Mouse (Mus musculus): ENCODE measurements around the gene Oxnad1. TPM values are rescaled to one million over a fixed set of nuclear protein-coding genes. Genes with fewer than 3 reads are reported as not detected.

The Oxnad1 gene
- polyA plus RNA-seq, 1 experiment from 2014 or later, result 19.3 TPM

DNA sequence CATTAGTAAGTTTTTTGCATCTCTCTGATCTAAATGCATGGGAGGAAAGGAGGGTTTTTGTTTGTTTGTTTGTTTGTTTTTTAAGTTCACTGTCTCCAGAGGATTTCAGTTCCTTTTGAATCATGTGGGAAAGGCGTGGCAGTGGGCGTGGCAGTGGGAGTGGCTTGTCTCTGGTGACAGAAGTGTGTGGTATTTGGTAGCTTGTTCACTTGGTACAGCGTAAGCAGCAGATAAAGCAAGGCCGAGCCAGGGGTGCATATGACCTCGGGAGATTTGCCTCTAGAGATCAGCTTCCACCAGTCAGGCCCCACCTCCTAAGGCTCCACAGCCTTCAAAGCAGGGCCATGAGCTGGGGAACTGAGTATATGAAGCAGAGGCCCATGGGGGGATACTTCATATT lies 31.3 kb upstream of the Oxnad1 start:
- Histone ChIP-seq H3K4me2 (replicated peaks; ENCODE audit: low read depth) (no peak overlapping the region), H3K4me1 (replicated peaks; ENCODE audit: control insufficient read depth, insufficient read depth, low read length) (no peaks in the 10 kb centered on the region), H3K36me3 (ENCODE audit: control insufficient read depth, insufficient read depth) (no peaks in the 10 kb centered on the region), H3K9me3 (ENCODE audit: control insufficient read depth) (no peaks in the 10 kb centered on the region), H3K27ac (ENCODE audit: low read depth, low read length) (no peak overlapping the region), H3K9ac (ENCODE audit: low read depth, low read length) (no peak overlapping the region), H3K27me3 (replicated peaks; ENCODE audit: control insufficient read depth, insufficient read depth, low read length) (no peaks in the 10 kb centered on the region), H3K4me3 (ENCODE audit: low read depth, low read length) (no peak overlapping the region)
- WGBS, result 63% methylated on average over 5 of the region's 5 CpGs
- no peak for ATAC-seq
- no peak for TF ChIP-seq CTCF (IDR thresholded peaks at IDR 0.05; ENCODE audit: low read depth)

DNA sequence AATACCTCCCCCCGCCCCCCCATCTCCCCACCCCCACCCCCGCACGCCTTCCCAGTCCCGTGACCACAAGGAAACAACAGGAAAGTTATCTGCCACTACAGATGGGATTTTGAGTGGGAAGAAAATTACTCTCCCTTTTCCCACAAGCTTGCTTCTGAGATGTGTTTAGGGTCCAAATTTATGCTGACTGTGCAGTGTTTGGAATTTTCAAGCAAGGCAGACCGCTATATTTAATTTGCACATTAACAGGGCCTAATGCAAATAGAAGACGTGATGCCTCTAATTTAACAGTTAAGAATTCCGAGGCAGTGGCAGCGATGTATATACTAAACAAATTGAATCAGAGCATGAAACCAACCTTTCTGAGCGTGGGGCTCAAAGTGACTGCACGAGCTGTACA lies 30.4 kb upstream of the Oxnad1 start:
- Histone ChIP-seq H3K36me3 (ENCODE audit: control insufficient read depth, insufficient read depth) (no peaks in the 10 kb centered on the region), H3K4me2 (replicated peaks; ENCODE audit: low read depth) (no peak overlapping the region), H3K4me1 (replicated peaks; ENCODE audit: control insufficient read depth, insufficient read depth, low read length) (no peaks in the 10 kb centered on the region), H3K9me3 (ENCODE audit: control insufficient read depth) (no peaks in the 10 kb centered on the region), H3K27ac (ENCODE audit: low read depth, low read length) (no peak overlapping the region), H3K27me3 (replicated peaks; ENCODE audit: control insufficient read depth, insufficient read depth, low read length) (no peaks in the 10 kb centered on the region), H3K4me3 (ENCODE audit: low read depth, low read length) (no peak overlapping the region), H3K9ac (ENCODE audit: low read depth, low read length) (no peak overlapping the region)
- ATAC-seq, result no peak
- no peak for TF ChIP-seq CTCF (IDR thresholded peaks at IDR 0.05; ENCODE audit: low read depth)
- 61% methylated on average over 10 of the region's 10 CpGs for WGBS

DNA sequence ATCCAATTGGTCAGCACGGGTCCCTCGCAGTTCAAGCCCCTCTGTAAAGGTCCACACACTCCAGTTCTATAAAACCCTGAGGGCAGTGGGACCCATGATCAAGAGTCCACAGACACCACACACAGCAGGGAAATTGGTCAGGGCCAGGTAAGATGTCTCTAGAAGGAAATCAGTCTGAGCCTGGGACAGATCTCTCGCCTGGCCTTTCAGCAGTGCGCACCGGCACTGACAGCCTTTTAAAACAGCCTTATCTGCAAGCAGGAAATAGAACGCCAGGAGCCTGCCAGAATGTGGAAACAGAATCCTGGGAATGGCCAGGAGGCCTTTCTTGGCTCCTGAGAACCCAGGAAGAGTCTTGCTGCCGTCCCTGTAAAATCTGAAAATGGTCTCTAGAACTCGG lies 29.4 kb upstream of the Oxnad1 start:
- no peak for ATAC-seq
- H3K9ac ChIP-seq (ENCODE audit: low read depth, low read length), result no peak overlapping the region
- no peak overlapping the region for H3K4me2 ChIP-seq (replicated peaks; ENCODE audit: low read depth)
- no peaks in the 10 kb centered on the region for H3K36me3 ChIP-seq (ENCODE audit: control insufficient read depth, insufficient read depth)
- H3K9me3 ChIP-seq (ENCODE audit: control insufficient read depth), result no peaks in the 10 kb centered on the region
- H3K4me3 ChIP-seq (ENCODE audit: low read depth, low read length), result no peak overlapping the region
- no peak overlapping the region for H3K27ac ChIP-seq (ENCODE audit: low read depth, low read length)
- no peaks in the 10 kb centered on the region for H3K4me1 ChIP-seq (replicated peaks; ENCODE audit: control insufficient read depth, insufficient read depth, low read length)
- H3K27me3 ChIP-seq (replicated peaks; ENCODE audit: control insufficient read depth, insufficient read depth, low read length), result no peaks in the 10 kb centered on the region
- no peak for TF ChIP-seq CTCF (IDR thresholded peaks at IDR 0.05; ENCODE audit: low read depth)
- WGBS, result 52% methylated on average over 8 of the region's 8 CpGs

DNA sequence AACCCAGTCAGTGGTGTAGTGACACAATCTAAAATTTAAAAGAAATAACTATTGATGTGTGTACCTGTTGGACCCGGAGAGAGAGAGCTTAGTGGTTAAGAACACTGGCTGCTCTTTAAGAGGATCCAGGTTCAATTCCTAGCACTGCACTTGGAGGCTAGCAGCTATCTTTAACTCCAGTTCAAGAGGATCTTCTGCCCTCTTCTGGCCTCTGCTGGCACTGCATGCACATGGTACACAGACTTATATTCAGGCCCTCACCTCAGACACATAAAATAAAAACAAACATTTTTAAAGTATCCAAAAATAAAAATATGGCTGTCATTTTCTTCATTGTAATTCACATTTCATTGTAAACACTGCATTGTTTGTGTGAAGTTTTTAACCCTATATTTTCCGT lies 28.5 kb upstream of the Oxnad1 start:
- H3K27ac ChIP-seq (ENCODE audit: low read depth, low read length), result no peak overlapping the region
- H3K4me3 ChIP-seq (ENCODE audit: low read depth, low read length), result no peak overlapping the region
- ATAC-seq, result no peak
- H3K9ac ChIP-seq (ENCODE audit: low read depth, low read length), result no peak overlapping the region
- 95% methylated on average over 2 of the region's 2 CpGs for WGBS
- H3K4me2 ChIP-seq (replicated peaks; ENCODE audit: low read depth), result no peak overlapping the region
- TF ChIP-seq CTCF (IDR thresholded peaks at IDR 0.05; ENCODE audit: low read depth), result peak; percentile 48
- H3K36me3 ChIP-seq (ENCODE audit: control insufficient read depth, insufficient read depth), result no peaks in the 10 kb centered on the region
- H3K27me3 ChIP-seq (replicated peaks; ENCODE audit: control insufficient read depth, insufficient read depth, low read length), result no peaks in the 10 kb centered on the region
- no peaks in the 10 kb centered on the region for H3K4me1 ChIP-seq (replicated peaks; ENCODE audit: control insufficient read depth, insufficient read depth, low read length)
- no peaks in the 10 kb centered on the region for H3K9me3 ChIP-seq (ENCODE audit: control insufficient read depth)

DNA sequence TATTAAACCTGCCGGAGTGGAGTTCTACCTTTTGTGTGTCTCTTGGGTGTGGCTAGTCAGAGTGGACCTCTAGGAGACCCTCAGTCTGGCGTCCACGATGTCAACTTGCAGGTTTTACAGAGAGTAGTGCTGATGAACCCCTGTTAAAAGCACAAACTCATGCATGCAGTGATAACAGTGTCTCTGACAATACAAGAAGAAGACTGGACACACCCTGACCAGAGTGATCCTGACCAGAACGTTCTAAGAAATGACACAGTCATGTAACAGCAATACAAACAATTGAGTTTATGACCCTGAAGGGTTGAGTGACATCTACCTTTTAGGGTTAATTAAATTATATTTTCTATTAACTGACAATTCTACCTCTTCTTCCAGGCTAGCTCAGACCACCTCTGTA lies 27.5 kb upstream of the Oxnad1 start:
- no peak overlapping the region for H3K27ac ChIP-seq (ENCODE audit: low read depth, low read length)
- no peaks in the 10 kb centered on the region for H3K4me1 ChIP-seq (replicated peaks; ENCODE audit: control insufficient read depth, insufficient read depth, low read length)
- H3K27me3 ChIP-seq (replicated peaks; ENCODE audit: control insufficient read depth, insufficient read depth, low read length), result no peaks in the 10 kb centered on the region
- H3K36me3 ChIP-seq (ENCODE audit: control insufficient read depth, insufficient read depth), result no peaks in the 10 kb centered on the region
- no peak overlapping the region for H3K9ac ChIP-seq (ENCODE audit: low read depth, low read length)
- H3K4me3 ChIP-seq (ENCODE audit: low read depth, low read length), result no peak overlapping the region
- no peak for ATAC-seq
- no peak overlapping the region for H3K4me2 ChIP-seq (replicated peaks; ENCODE audit: low read depth)
- 77% methylated on average over 4 of the region's 4 CpGs for WGBS
- TF ChIP-seq CTCF (IDR thresholded peaks at IDR 0.05; ENCODE audit: low read depth), result no peak
- H3K9me3 ChIP-seq (ENCODE audit: control insufficient read depth), result no peaks in the 10 kb centered on the region

DNA sequence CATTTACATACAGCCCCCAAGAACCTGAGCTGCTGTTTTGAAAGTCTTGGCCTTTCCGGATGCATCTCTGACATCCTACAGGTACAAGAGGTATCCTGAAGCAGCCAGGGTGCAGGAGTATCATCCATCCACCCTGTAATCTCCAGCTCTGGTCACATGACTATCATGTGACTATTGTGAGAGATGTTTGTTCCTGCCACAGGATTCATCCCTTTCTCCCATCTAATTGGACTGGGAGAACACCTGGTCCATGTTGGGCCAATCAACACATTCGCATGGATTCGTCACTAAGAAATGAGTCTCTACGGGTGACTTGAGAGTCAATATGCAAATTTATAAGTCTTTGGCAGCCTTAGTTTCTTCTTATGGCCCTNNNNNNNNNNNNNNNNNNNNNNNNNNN lies 23.8 kb upstream of the Oxnad1 start:
- H3K36me3 ChIP-seq (ENCODE audit: control insufficient read depth, insufficient read depth), result no peaks in the 10 kb centered on the region
- H3K9me3 ChIP-seq (ENCODE audit: control insufficient read depth), result no peaks in the 10 kb centered on the region
- no peak overlapping the region for H3K4me3 ChIP-seq (ENCODE audit: low read depth, low read length)
- no peaks in the 10 kb centered on the region for H3K4me1 ChIP-seq (replicated peaks; ENCODE audit: control insufficient read depth, insufficient read depth, low read length)
- 83% methylated on average over 4 of the region's 4 CpGs for WGBS
- no peak overlapping the region for H3K27ac ChIP-seq (ENCODE audit: low read depth, low read length)
- H3K27me3 ChIP-seq (replicated peaks; ENCODE audit: control insufficient read depth, insufficient read depth, low read length), result no peaks in the 10 kb centered on the region
- H3K9ac ChIP-seq (ENCODE audit: low read depth, low read length), result no peak overlapping the region
- H3K4me2 ChIP-seq (replicated peaks; ENCODE audit: low read depth), result no peak overlapping the region
- ATAC-seq, result no peak
- no peak for TF ChIP-seq CTCF (IDR thresholded peaks at IDR 0.05; ENCODE audit: low read depth)

DNA sequence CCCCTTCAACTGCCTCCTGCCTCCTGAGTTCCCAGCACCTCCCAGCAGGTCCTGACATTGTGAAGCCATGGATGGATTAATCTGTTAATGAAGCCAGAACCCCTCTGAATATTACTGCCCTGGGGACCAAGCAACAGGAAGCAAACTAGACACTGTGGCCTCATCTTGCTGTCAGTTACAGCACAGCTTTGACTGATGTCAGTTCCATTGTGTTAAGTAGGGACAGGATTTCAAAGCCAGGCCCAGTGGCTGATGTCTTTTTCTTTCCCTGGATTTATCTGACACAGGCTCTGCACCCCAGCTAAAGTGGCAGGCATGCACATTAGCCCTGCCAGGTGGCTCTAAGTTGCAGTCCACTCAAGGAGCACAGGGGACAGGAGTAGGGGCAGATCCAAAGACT lies 12.4 kb upstream of the Oxnad1 start:
- H3K4me1 ChIP-seq (replicated peaks; ENCODE audit: control insufficient read depth, insufficient read depth, low read length), result no peaks in the 10 kb centered on the region
- H3K36me3 ChIP-seq (ENCODE audit: control insufficient read depth, insufficient read depth), result no peaks in the 10 kb centered on the region
- no peak overlapping the region for H3K27ac ChIP-seq (ENCODE audit: low read depth, low read length)
- no peaks in the 10 kb centered on the region for H3K9me3 ChIP-seq (ENCODE audit: control insufficient read depth)
- no peak overlapping the region for H3K4me3 ChIP-seq (ENCODE audit: low read depth, low read length)
- no peaks in the 10 kb centered on the region for H3K27me3 ChIP-seq (replicated peaks; ENCODE audit: control insufficient read depth, insufficient read depth, low read length)
- no peak overlapping the region for H3K9ac ChIP-seq (ENCODE audit: low read depth, low read length)
- no peak for TF ChIP-seq CTCF (IDR thresholded peaks at IDR 0.05; ENCODE audit: low read depth)
- ATAC-seq, result no peak
- H3K4me2 ChIP-seq (replicated peaks; ENCODE audit: low read depth), result no peak overlapping the region
